Mouse (Mus musculus): ENCODE results near the gene Trhde.

DNA sequence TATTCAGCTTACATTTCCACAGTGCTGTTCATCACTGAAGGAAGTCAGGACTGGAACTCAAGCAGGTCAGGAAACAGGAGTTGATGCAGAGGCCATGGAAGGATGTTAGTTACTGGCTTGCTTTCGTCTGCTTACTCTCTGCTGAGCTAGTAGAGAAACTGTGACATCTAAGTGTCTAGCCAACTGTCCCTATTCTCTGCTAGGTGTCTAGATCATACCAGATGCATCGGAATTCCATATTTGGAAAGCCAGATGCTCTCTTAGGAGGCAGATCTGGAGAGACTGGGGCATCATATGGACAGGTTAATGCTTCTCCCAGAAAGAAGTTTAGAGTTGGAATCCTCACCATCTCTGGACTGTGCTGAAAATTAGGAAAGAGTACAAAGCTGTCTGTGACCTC lies 386.4 kb downstream of the Trhde start:
- TF ChIP-seq CTCF (conservative IDR thresholded peaks at IDR 0.05; ENCODE audit: low read length): no peak
- TF ChIP-seq NANOG (IDR thresholded peaks at IDR 0.05; ENCODE audit: borderline replicate concordance, low read length): no peak

All from E14TG2a.4 (cell line).